Mouse (Mus musculus) mesoderm, embryonic 11.5 days (tissue): Measurements from ENCODE around the gene Gstm5.
"Not testable (repeated sequence)": the region's sequence is repeated elsewhere in the genome, so short reads cannot be mapped to it uniquely, and the experiment has no call there.

Experiments
- DNase-seq: peaks from one replicate; pipeline ENCODE4 v3.0.0-alpha.2; 2012; ENCODE audit warnings: low read depth, low spot score

The Gstm5 gene

GRCm38 (mm10) chr3:107895720-107896569, at the start of gene Gstm5:
Gene Gstm5, plus strand, starts transcription at chr3:107895821.
- DNase-seq = peak; percentile 87

GRCm38 (mm10) chr3:107846175-107846574, 49.4 kb upstream of the Gstm5 start:
- DNase-seq = no peak

- no peak for DNase-seq
Measured at GRCm38 (mm10) chr3:107846835-107847234, 48.8 kb upstream of the Gstm5 start.

GRCm38 (mm10) chr3:107848126-107848525, 47.5 kb upstream of the Gstm5 start:
- DNase-seq = no peak

GRCm38 (mm10) chr3:107849000-107849692, 46.5 kb upstream of the Gstm5 start:
- DNase-seq = no peak

- no peak for DNase-seq
Measured at GRCm38 (mm10) chr3:107849693-107850031, 46.0 kb upstream of the Gstm5 start.

- DNase-seq = peak; percentile 70
Measured at GRCm38 (mm10) chr3:107850418-107851031, 45.1 kb upstream of the Gstm5 start.

GRCm38 (mm10) chr3:107852786-107853185, 42.8 kb upstream of the Gstm5 start:
- no peak for DNase-seq

GRCm38 (mm10) chr3:107853232-107854181, 42.1 kb upstream of the Gstm5 start:
- DNase-seq = no peak

- no peak for DNase-seq
Measured at GRCm38 (mm10) chr3:107855368-107855767, 40.3 kb upstream of the Gstm5 start.

GRCm38 (mm10) chr3:107857646-107858045, 38.0 kb upstream of the Gstm5 start:
- no peak for DNase-seq

GRCm38 (mm10) chr3:107861483-107861882, 34.1 kb upstream of the Gstm5 start:
- DNase-seq = not testable (repeated sequence)

GRCm38 (mm10) chr3:107862471-107862870, 33.1 kb upstream of the Gstm5 start:
- no peak for DNase-seq

- no peak for DNase-seq
Measured at GRCm38 (mm10) chr3:107863471-107863870, 32.1 kb upstream of the Gstm5 start.

GRCm38 (mm10) chr3:107863898-107864603, 31.6 kb upstream of the Gstm5 start:
- DNase-seq = peak; percentile 90

- no peak for DNase-seq
Measured at GRCm38 (mm10) chr3:107865364-107866091, 30.1 kb upstream of the Gstm5 start.

- peak; percentile 92 for DNase-seq
Measured at GRCm38 (mm10) chr3:107867086-107867485, 28.5 kb upstream of the Gstm5 start.

- DNase-seq = no peak
Measured at GRCm38 (mm10) chr3:107868452-107868851, 27.2 kb upstream of the Gstm5 start.

- DNase-seq = no peak
Measured at GRCm38 (mm10) chr3:107869097-107869496, 26.5 kb upstream of the Gstm5 start.

- no peak for DNase-seq
Measured at GRCm38 (mm10) chr3:107869925-107870324, 25.7 kb upstream of the Gstm5 start.
